Mouse (Mus musculus): ENCODE measurements at regions not wholly inside any gene's neighbourhood (a gene's known extent, or its start where the extent isn't known, plus 50 kb on each side); places are given as distances from the start of the nearest gene placed in this dataset.

DNA sequence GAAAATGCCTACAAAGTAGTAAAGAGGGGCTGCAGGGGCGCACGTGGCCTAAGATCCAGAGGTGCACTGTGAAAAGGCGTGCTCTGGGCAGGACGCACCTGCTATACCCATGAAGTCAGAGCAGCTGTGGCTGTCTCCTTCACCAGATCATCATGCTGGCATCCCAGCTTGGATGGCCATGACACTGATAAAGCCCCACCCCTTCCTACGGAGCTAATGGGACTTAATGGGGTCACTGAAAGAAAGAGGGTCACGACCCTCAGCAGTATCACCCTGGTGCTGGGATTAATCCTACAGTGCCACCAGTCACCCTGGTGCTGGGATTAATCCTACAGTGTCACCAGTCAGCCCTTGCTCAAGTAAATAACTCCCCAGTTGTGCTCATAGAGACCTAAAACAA lies 122.1 kb downstream of the Tmem17 start:
- no peak for TF ChIP-seq POLR2A (IDR thresholded peaks at IDR 0.05; ENCODE audit: low read depth, low read length)

DNA sequence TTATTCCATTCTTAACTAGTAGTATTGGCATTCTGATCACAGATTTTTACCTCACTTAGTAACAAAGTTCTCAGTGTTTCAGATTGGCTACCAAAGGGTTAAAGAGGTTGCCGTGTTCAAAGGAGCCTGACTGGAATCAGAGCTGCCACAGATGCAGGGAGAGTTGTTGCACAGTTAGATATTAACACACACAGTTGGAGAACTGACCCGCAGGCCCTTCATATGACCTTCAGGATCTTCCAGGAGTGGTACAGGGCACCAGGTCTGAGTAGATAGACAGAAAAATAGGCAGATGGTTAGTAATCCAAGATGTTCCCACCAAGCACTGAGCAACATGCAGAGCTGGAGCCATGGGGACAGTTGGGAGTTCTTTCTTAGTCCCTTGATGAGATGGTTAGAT lies 123.1 kb downstream of the Tmem17 start:
- Histone ChIP-seq H3K27me3 (ENCODE audit: control insufficient read depth, insufficient read depth, low read length) (no peaks in the 10 kb centered on the region), H3K4me1 (ENCODE audit: control insufficient read depth, insufficient read depth, insufficient read length, low read length) (peaks cover 10% of the 10 kb centered on the region; the same call in 1 of the 2 replicates), H3K36me3 (ENCODE audit: control insufficient read depth, insufficient read depth, low read length) (no peaks in the 10 kb centered on the region), H3K4me3 (ENCODE audit: low read depth, low read length) (no peak overlapping the region), H3K27ac (ENCODE audit: insufficient read depth, low read depth, low read length) (no peak overlapping the region)
- WGBS, result 48% methylated on average over 2 of the region's 2 CpGs
- TF ChIP-seq CTCF (IDR thresholded peaks at IDR 0.05; ENCODE audit: extremely low read depth, insufficient read length, insufficient replicate concordance, low read depth, low read length), result no peak
- no peak for TF ChIP-seq POLR2A (IDR thresholded peaks at IDR 0.05; ENCODE audit: low read depth, low read length)

More for the DNA sequence above, 122.1 kb downstream of the Tmem17 start:
- 75% methylated on average over 6 of the region's 6 CpGs for WGBS
- Histone ChIP-seq H3K4me1 (ENCODE audit: control insufficient read depth, insufficient read depth, insufficient read length, low read length) (peaks cover 14% of the 10 kb centered on the region), H3K4me3 (ENCODE audit: low read depth, low read length) (no peak overlapping the region), H3K36me3 (ENCODE audit: control insufficient read depth, insufficient read depth, low read length) (no peaks in the 10 kb centered on the region), H3K27ac (ENCODE audit: insufficient read depth, low read depth, low read length) (no peak overlapping the region), H3K27me3 (ENCODE audit: control insufficient read depth, insufficient read depth, low read length) (no peaks in the 10 kb centered on the region)

DNA sequence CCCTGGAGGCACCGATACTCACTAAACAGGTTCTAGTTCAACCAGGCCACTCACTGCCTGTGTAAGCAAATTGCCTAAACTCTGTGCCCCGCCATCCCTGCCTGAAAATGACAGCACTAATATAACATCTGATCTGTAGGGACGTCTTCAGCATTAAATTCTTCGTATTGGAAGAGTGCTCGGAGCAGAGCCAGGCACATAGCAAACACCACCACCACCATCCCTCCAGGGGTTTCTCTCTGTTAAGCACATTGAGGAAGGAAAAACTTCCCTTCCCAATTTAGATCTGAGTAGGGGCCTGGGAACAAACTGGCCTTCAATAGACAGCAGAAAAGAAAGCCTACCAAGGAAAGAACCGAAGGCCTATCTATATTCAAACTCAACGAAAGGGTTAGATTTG lies 124.4 kb downstream of the Tmem17 start:
- Histone ChIP-seq H3K36me3 (ENCODE audit: control insufficient read depth, insufficient read depth, low read length) (no peaks in the 10 kb centered on the region), H3K4me3 (ENCODE audit: low read depth, low read length) (no peak overlapping the region), H3K27me3 (ENCODE audit: control insufficient read depth, insufficient read depth, low read length) (no peaks in the 10 kb centered on the region), H3K4me1 (ENCODE audit: control insufficient read depth, insufficient read depth, insufficient read length, low read length) (peaks cover 10% of the 10 kb centered on the region; the same call in 1 of the 2 replicates), H3K27ac (ENCODE audit: insufficient read depth, low read depth, low read length) (peak overlapping the region; percentile 58)
- no peak for TF ChIP-seq POLR2A (IDR thresholded peaks at IDR 0.05; ENCODE audit: low read depth, low read length)
- no peak for TF ChIP-seq CTCF (IDR thresholded peaks at IDR 0.05; ENCODE audit: extremely low read depth, insufficient read length, insufficient replicate concordance, low read depth, low read length)
- 69% methylated on average over 7 of the region's 7 CpGs for WGBS

- H3K27ac ChIP-seq (ENCODE audit: insufficient read depth, low read depth, low read length), result peak overlapping the region; percentile 58
- peaks cover 6% of the 10 kb centered on the region; the same call in 1 of the 2 replicates for H3K4me1 ChIP-seq (ENCODE audit: control insufficient read depth, insufficient read depth, insufficient read length, low read length)
- TF ChIP-seq POLR2A (IDR thresholded peaks at IDR 0.05; ENCODE audit: low read depth, low read length) (no peak), CTCF (IDR thresholded peaks at IDR 0.05; ENCODE audit: extremely low read depth, insufficient read length, insufficient replicate concordance, low read depth, low read length) (no peak)
- WGBS, result 76% methylated on average over 9 of the region's 9 CpGs
- no peak overlapping the region for H3K4me3 ChIP-seq (ENCODE audit: low read depth, low read length)
- no peaks in the 10 kb centered on the region for H3K27me3 ChIP-seq (ENCODE audit: control insufficient read depth, insufficient read depth, low read length)
- H3K36me3 ChIP-seq (ENCODE audit: control insufficient read depth, insufficient read depth, low read length), result no peaks in the 10 kb centered on the region
Measured at GRCm38 (mm10) chr11:22636761-22637557, 125.1 kb downstream of the Tmem17 start.

- H3K36me3 ChIP-seq (ENCODE audit: control insufficient read depth, insufficient read depth, low read length), result no peaks in the 10 kb centered on the region
- TF ChIP-seq CTCF (IDR thresholded peaks at IDR 0.05; ENCODE audit: extremely low read depth, insufficient read length, insufficient replicate concordance, low read depth, low read length), result no peak
- no peak for TF ChIP-seq POLR2A (IDR thresholded peaks at IDR 0.05; ENCODE audit: low read depth, low read length)
- no peak overlapping the region for H3K4me3 ChIP-seq (ENCODE audit: low read depth, low read length)
- no peaks in the 10 kb centered on the region; the same call in 1 of the 2 replicates for H3K4me1 ChIP-seq (ENCODE audit: control insufficient read depth, insufficient read depth, insufficient read length, low read length)
- no peak overlapping the region for H3K27ac ChIP-seq (ENCODE audit: insufficient read depth, low read depth, low read length)
- no peaks in the 10 kb centered on the region for H3K27me3 ChIP-seq (ENCODE audit: control insufficient read depth, insufficient read depth, low read length)
- WGBS, result 71% methylated on average over 6 of the region's 6 CpGs
Measured at GRCm38 (mm10) chr11:22638171-22638570, 126.3 kb downstream of the Tmem17 start.

- no peak overlapping the region for H3K4me3 ChIP-seq (ENCODE audit: low read depth, low read length)
- H3K4me1 ChIP-seq (ENCODE audit: control insufficient read depth, insufficient read depth, insufficient read length, low read length), result no peaks in the 10 kb centered on the region; the same call in 1 of the 2 replicates
- no peak overlapping the region for H3K27ac ChIP-seq (ENCODE audit: insufficient read depth, low read depth, low read length)
- 31% methylated on average over 2 of the region's 2 CpGs for WGBS
- TF ChIP-seq CTCF (IDR thresholded peaks at IDR 0.05; ENCODE audit: extremely low read depth, insufficient read length, insufficient replicate concordance, low read depth, low read length) (no peak), POLR2A (IDR thresholded peaks at IDR 0.05; ENCODE audit: low read depth, low read length) (no peak)
- H3K27me3 ChIP-seq (ENCODE audit: control insufficient read depth, insufficient read depth, low read length), result no peaks in the 10 kb centered on the region
- H3K36me3 ChIP-seq (ENCODE audit: control insufficient read depth, insufficient read depth, low read length), result no peaks in the 10 kb centered on the region
Measured at GRCm38 (mm10) chr11:22638700-22639099, 126.8 kb downstream of the Tmem17 start.

GRCm38 (mm10) chr11:22640371-22640990 lies 128.6 kb downstream of the Tmem17 start:
- H3K27me3 ChIP-seq (ENCODE audit: control insufficient read depth, insufficient read depth, low read length), result no peaks in the 10 kb centered on the region
- 42% methylated on average over 3 of the region's 3 CpGs for WGBS
- H3K4me3 ChIP-seq (ENCODE audit: low read depth, low read length), result no peak overlapping the region
- no peaks in the 10 kb centered on the region; the same call in 1 of the 2 replicates for H3K4me1 ChIP-seq (ENCODE audit: control insufficient read depth, insufficient read depth, insufficient read length, low read length)
- no peak overlapping the region for H3K27ac ChIP-seq (ENCODE audit: insufficient read depth, low read depth, low read length)
- H3K36me3 ChIP-seq (ENCODE audit: control insufficient read depth, insufficient read depth, low read length), result no peaks in the 10 kb centered on the region
- no peak for TF ChIP-seq POLR2A (IDR thresholded peaks at IDR 0.05; ENCODE audit: low read depth, low read length)
- no peak for TF ChIP-seq CTCF (IDR thresholded peaks at IDR 0.05; ENCODE audit: extremely low read depth, insufficient read length, insufficient replicate concordance, low read depth, low read length)
